Mouse (Mus musculus) heart, adult 2 months (tissue): ENCODE data around the gene Cd40lg.

Experiments
- CTCF ChIP-seq: fragments of 200-600 bp; IDR thresholded peaks from 2 replicates; pipeline ENCODE4 v1.8.1; 2022; ENCODE audit warnings: antibody characterized with exemption, mild to moderate bottlenecking, moderate library complexity
- EP300 ChIP-seq: fragments of 200-500 bp; IDR thresholded peaks from 2 replicates; pipeline ENCODE4 v1.6.1; 2011; ENCODE audit warnings: low read depth, low read length, control low read depth; ENCODE audit not compliant: insufficient read depth
- POLR2A ChIP-seq: fragments of 200-500 bp; IDR thresholded peaks from 2 replicates; pipeline ENCODE4 v1.6.1; 2011; ENCODE audit warnings: mild to moderate bottlenecking, low read depth, low read length, control low read depth; ENCODE audit not compliant: insufficient read depth

DNA sequence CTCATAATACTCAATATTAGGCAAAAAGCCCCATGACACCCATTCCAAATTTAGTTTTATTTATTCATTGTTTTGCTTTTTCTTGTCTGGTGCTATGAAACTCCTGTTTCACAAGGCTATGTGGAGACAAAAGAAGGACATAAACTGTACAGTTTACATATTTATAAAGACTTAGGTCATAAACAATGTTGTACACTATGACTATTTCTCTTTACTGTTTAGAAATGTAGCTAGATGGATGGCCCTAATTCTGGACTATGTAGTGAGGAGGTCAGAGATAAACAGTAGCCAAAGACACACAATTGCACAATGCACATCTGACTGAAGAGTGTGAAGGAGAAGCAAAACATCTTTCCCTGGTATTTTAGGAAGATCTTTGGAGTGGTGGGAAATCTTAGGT, 40.7 kb upstream of the Cd40lg start:
- no peak for TF ChIP-seq CTCF
- no peak for TF ChIP-seq POLR2A
- TF ChIP-seq EP300: no peak
